Mouse (Mus musculus): Measurements from ENCODE around the gene Rassf5. TPM values are rescaled to one million over a fixed set of nuclear protein-coding genes. Genes with fewer than 3 reads are reported as not detected.

Gene Rassf5
- 14.9 and 18.2 TPM in 2 replicates for polyA plus RNA-seq (2015; fragmentation: Nextera tagmentation; extraction: Ambion mirVana)

GRCm38 (mm10) chr1:131245089-131245856 is at the start of gene Rassf5:
Rassf5 (minus strand) TSS chr1:131245258.
- Histone ChIP-seq H3K27ac (replicated peaks) (peak within 1 kb of the TSS; percentile 65), H3K4me2 (peak within 1 kb of the TSS; percentile 97), H3K4me3 (peak within 1 kb of the TSS; percentile 85), H3K36me3 (no peaks in the 10 kb centered on the region), H3K4me1 (peaks cover 59% of the 10 kb centered on the region), H3K9me3 (no peaks in the 10 kb centered on the region), H3K9ac (peak within 1 kb of the TSS; percentile 93), H3K27me3 (replicated peaks) (peaks cover 47% of the 10 kb centered on the region)
- ATAC-seq (ENCODE audit: extremely low read depth, insufficient number of reproducible peaks, low FRiP score, low TSS enrichment) = peak; percentile 22; the same call in 1 of the 2 replicates
- 1% methylated on average over 60 of the region's 60 CpGs for WGBS

GRCm38 (mm10) chr1:131293922-131294250 is 48.8 kb upstream of the Rassf5 start:
- Histone ChIP-seq H3K9me3 (no peaks in the 10 kb centered on the region), H3K36me3 (peaks cover 84% of the 10 kb centered on the region), H3K4me1 (peaks cover 40% of the 10 kb centered on the region), H3K9ac (no peak overlapping the region), H3K27me3 (replicated peaks) (no peaks in the 10 kb centered on the region), H3K27ac (replicated peaks) (no peak overlapping the region), H3K4me3 (no peak overlapping the region), H3K4me2 (no peak overlapping the region)
- ATAC-seq (ENCODE audit: extremely low read depth, insufficient number of reproducible peaks, low FRiP score, low TSS enrichment) = no peak
- WGBS = 82% methylated on average over 2 of the region's 2 CpGs

- peaks cover 40% of the 10 kb centered on the region for H3K4me1 ChIP-seq
- ATAC-seq (ENCODE audit: extremely low read depth, insufficient number of reproducible peaks, low FRiP score, low TSS enrichment) = no peak
- no peaks in the 10 kb centered on the region for H3K9me3 ChIP-seq
- H3K9ac ChIP-seq = no peak overlapping the region
- H3K4me3 ChIP-seq = no peak overlapping the region
- no peak overlapping the region for H3K4me2 ChIP-seq
- no peaks in the 10 kb centered on the region for H3K27me3 ChIP-seq (replicated peaks)
- WGBS = 85% methylated on average over 4 of the region's 4 CpGs
- H3K27ac ChIP-seq (replicated peaks) = no peak overlapping the region
- H3K36me3 ChIP-seq = peaks cover 86% of the 10 kb centered on the region
These were observed 48.3 kb upstream of the Rassf5 start for GRCm38 (mm10) chr1:131293221-131293921.

GRCm38 (mm10) chr1:131290648-131291047 is 45.6 kb upstream of the Rassf5 start:
- ATAC-seq (ENCODE audit: extremely low read depth, insufficient number of reproducible peaks, low FRiP score, low TSS enrichment) = no peak
- no peaks in the 10 kb centered on the region for H3K9me3 ChIP-seq
- no peaks in the 10 kb centered on the region for H3K27me3 ChIP-seq (replicated peaks)
- H3K27ac ChIP-seq (replicated peaks) = no peak overlapping the region
- H3K4me2 ChIP-seq = no peak overlapping the region
- H3K4me3 ChIP-seq = no peak overlapping the region
- WGBS = 43% methylated on average over 2 of the region's 2 CpGs
- peaks cover 30% of the 10 kb centered on the region for H3K4me1 ChIP-seq
- H3K36me3 ChIP-seq = peaks cover 76% of the 10 kb centered on the region
- H3K9ac ChIP-seq = no peak overlapping the region

GRCm38 (mm10) chr1:131288938-131289337 is 43.9 kb upstream of the Rassf5 start:
- peaks cover 13% of the 10 kb centered on the region for H3K4me1 ChIP-seq
- no peak overlapping the region for H3K27ac ChIP-seq (replicated peaks)
- H3K9me3 ChIP-seq = no peaks in the 10 kb centered on the region
- no peak overlapping the region for H3K4me3 ChIP-seq
- no peak overlapping the region for H3K9ac ChIP-seq
- H3K27me3 ChIP-seq (replicated peaks) = no peaks in the 10 kb centered on the region
- 72% methylated on average over 6 of the region's 6 CpGs for WGBS
- ATAC-seq (ENCODE audit: extremely low read depth, insufficient number of reproducible peaks, low FRiP score, low TSS enrichment) = no peak
- no peak overlapping the region for H3K4me2 ChIP-seq
- peaks cover 71% of the 10 kb centered on the region for H3K36me3 ChIP-seq

GRCm38 (mm10) chr1:131287267-131287666 is 42.2 kb upstream of the Rassf5 start:
- no peak overlapping the region for H3K4me3 ChIP-seq
- WGBS = 41% methylated on average over 2 of the region's 2 CpGs
- no peaks in the 10 kb centered on the region for H3K27me3 ChIP-seq (replicated peaks)
- H3K9ac ChIP-seq = no peak overlapping the region
- H3K36me3 ChIP-seq = peaks cover 55% of the 10 kb centered on the region
- peak overlapping the region; percentile 28; the same call in 1 of the 2 replicates for H3K27ac ChIP-seq (replicated peaks)
- no peak overlapping the region for H3K4me2 ChIP-seq
- ATAC-seq (ENCODE audit: extremely low read depth, insufficient number of reproducible peaks, low FRiP score, low TSS enrichment) = no peak
- no peaks in the 10 kb centered on the region for H3K9me3 ChIP-seq
- H3K4me1 ChIP-seq = peaks cover 14% of the 10 kb centered on the region

- Histone ChIP-seq H3K27ac (replicated peaks) (no peak overlapping the region), H3K27me3 (replicated peaks) (no peaks in the 10 kb centered on the region), H3K4me3 (no peak overlapping the region), H3K4me1 (peaks cover 19% of the 10 kb centered on the region), H3K9me3 (no peaks in the 10 kb centered on the region), H3K36me3 (peaks cover 50% of the 10 kb centered on the region), H3K4me2 (no peak overlapping the region), H3K9ac (0 out of 2 replicates have a peak overlapping the region, but pooled peaks have one; percentile 5)
- no peak for ATAC-seq (ENCODE audit: extremely low read depth, insufficient number of reproducible peaks, low FRiP score, low TSS enrichment)
- WGBS = 28% methylated on average over 5 of the region's 5 CpGs
These were observed 41.7 kb upstream of the Rassf5 start for GRCm38 (mm10) chr1:131286803-131287202.

- H3K4me3 ChIP-seq = no peak overlapping the region
- no peak for ATAC-seq (ENCODE audit: extremely low read depth, insufficient number of reproducible peaks, low FRiP score, low TSS enrichment)
- no peak overlapping the region for H3K27ac ChIP-seq (replicated peaks)
- H3K9me3 ChIP-seq = no peaks in the 10 kb centered on the region
- 82% methylated on average over 4 of the region's 4 CpGs for WGBS
- H3K9ac ChIP-seq = no peak overlapping the region
- no peak overlapping the region for H3K4me2 ChIP-seq
- H3K36me3 ChIP-seq = peaks cover 30% of the 10 kb centered on the region
- H3K27me3 ChIP-seq (replicated peaks) = no peaks in the 10 kb centered on the region
- peaks cover 28% of the 10 kb centered on the region for H3K4me1 ChIP-seq
These were observed 39.6 kb upstream of the Rassf5 start for GRCm38 (mm10) chr1:131284616-131285015.

GRCm38 (mm10) chr1:131284167-131284566 is 39.1 kb upstream of the Rassf5 start:
- Histone ChIP-seq H3K36me3 (peaks cover 26% of the 10 kb centered on the region), H3K27ac (replicated peaks) (no peak overlapping the region), H3K27me3 (replicated peaks) (no peaks in the 10 kb centered on the region), H3K4me3 (no peak overlapping the region), H3K9me3 (no peaks in the 10 kb centered on the region), H3K4me2 (no peak overlapping the region), H3K9ac (no peak overlapping the region), H3K4me1 (peaks cover 32% of the 10 kb centered on the region)
- 79% methylated on average over 1 of the region's 1 CpGs for WGBS
- ATAC-seq (ENCODE audit: extremely low read depth, insufficient number of reproducible peaks, low FRiP score, low TSS enrichment) = no peak

GRCm38 (mm10) chr1:131281731-131282130 is 36.7 kb upstream of the Rassf5 start:
- no peaks in the 10 kb centered on the region for H3K9me3 ChIP-seq
- H3K27me3 ChIP-seq (replicated peaks) = 0 out of 2 replicates have a peak, but pooled peaks cover under 1% of the 10 kb centered on the region
- H3K36me3 ChIP-seq = peaks cover 13% of the 10 kb centered on the region
- H3K4me1 ChIP-seq = peaks cover 35% of the 10 kb centered on the region
- H3K4me3 ChIP-seq = no peak overlapping the region
- no peak overlapping the region for H3K27ac ChIP-seq (replicated peaks)
- H3K9ac ChIP-seq = no peak overlapping the region
- no peak overlapping the region for H3K4me2 ChIP-seq
- ATAC-seq (ENCODE audit: extremely low read depth, insufficient number of reproducible peaks, low FRiP score, low TSS enrichment) = no peak
- 53% methylated on average over 4 of the region's 4 CpGs for WGBS

- no peak for ATAC-seq (ENCODE audit: extremely low read depth, insufficient number of reproducible peaks, low FRiP score, low TSS enrichment)
- Histone ChIP-seq H3K4me1 (peaks cover 35% of the 10 kb centered on the region), H3K27ac (replicated peaks) (no peak overlapping the region), H3K27me3 (replicated peaks) (0 out of 2 replicates have a peak, but pooled peaks cover 4% of the 10 kb centered on the region), H3K4me2 (no peak overlapping the region), H3K9ac (no peak overlapping the region), H3K4me3 (no peak overlapping the region), H3K36me3 (no peaks in the 10 kb centered on the region), H3K9me3 (no peaks in the 10 kb centered on the region)
- WGBS = 29% methylated on average over 3 of the region's 3 CpGs
These were observed 35.2 kb upstream of the Rassf5 start for GRCm38 (mm10) chr1:131280280-131280679.
